Mouse (Mus musculus) lung, postnatal 0 days (tissue): ENCODE measurements around the gene Trpm8. TPM values are rescaled to one million over a fixed set of nuclear protein-coding genes. Genes with fewer than 3 reads are reported as not detected.
A peak's percentile ranks its signal among the peaks of the same experiment; 100 is the strongest.

Experiments used
- ATAC-seq: fragments of 200-750 bp; cut with Nextera tagmentation; 2 replicates; pipeline ENCODE4 v1.8.0; 2017; ENCODE audit warnings: moderate library complexity
- DNase-seq: peaks from one replicate; pipeline ENCODE4 v3.0.0-alpha.2; 2016; ENCODE audit warnings: low spot score
- H3K27ac ChIP-seq: fragments of 300-500 bp; sonication (generic); 2 replicates; pipeline ENCODE4 v1.5.1; 2014; ENCODE audit warnings: antibody characterized with exemption, mild to moderate bottlenecking, low read length, mixed read lengths
- H3K27me3 ChIP-seq: fragments of 300-500 bp; sonication (generic); replicated peaks from 2 replicates; pipeline ENCODE4 v1.6.1; 2014; ENCODE audit warnings: low read length, mixed read lengths; ENCODE audit not compliant: insufficient read depth
- H3K36me3 ChIP-seq: fragments of 300-500 bp; sonication (generic); 2 replicates; pipeline ENCODE4 v1.6.1; 2014; ENCODE audit warnings: low read length, mixed read lengths; ENCODE audit not compliant: insufficient read depth
- H3K4me1 ChIP-seq: fragments of 300-500 bp; sonication (generic); 2 replicates; pipeline ENCODE4 v1.6.1; 2014; ENCODE audit warnings: antibody characterized with exemption, low read depth, low read length, mixed read lengths; ENCODE audit not compliant: insufficient read depth
- H3K4me2 ChIP-seq: fragments of 300-500 bp; sonication (generic); replicated peaks from 2 replicates; pipeline ENCODE4 v1.6.1; 2014; ENCODE audit warnings: low read depth, mild to moderate bottlenecking, low read length, moderate library complexity, mixed read lengths
- H3K4me3 ChIP-seq: fragments of 300-500 bp; sonication (generic); 2 replicates; pipeline ENCODE4 v1.5.1; 2014; ENCODE audit warnings: low read depth, low read length
- H3K9ac ChIP-seq: fragments of 300-500 bp; sonication (generic); replicated peaks from 2 replicates; pipeline ENCODE4 v1.6.1; 2014; ENCODE audit warnings: low read depth, mild to moderate bottlenecking
- H3K9me3 ChIP-seq: fragments of 300-500 bp; sonication (generic); 2 replicates; pipeline ENCODE4 v1.6.1; 2016; ENCODE audit warnings: low read length, mixed read lengths
- CTCF ChIP-seq: IDR thresholded peaks from 2 replicates; pipeline ENCODE4 v1.5.1; 2016; ENCODE audit warnings: antibody characterized with exemption, mild to moderate bottlenecking
- EP300 ChIP-seq: IDR thresholded peaks from 2 replicates; pipeline ENCODE4 v1.6.1; 2016; ENCODE audit warnings: antibody characterized with exemption, mild to moderate bottlenecking, control low read depth
- WGBS: fragments of 180-500 bp; shearing (Covaris S2); extraction: QIAGEN DNeasy Blood & Tissue Kit; methylation state at CpG from one replicate; pipeline ENCODE4 v1.1.7; 2014; 5-methylcytosine and 5-hydroxymethylcytosine counted together
- polyA plus RNA-seq: library from polyadenylated mRNA; unstranded; fragments of >200 nt; fragmentation: Nextera tagmentation; extraction: Ambion mirVana; gene quantifications from 2 replicates; pipeline ENCODE4 v1.2.1, GENCODE M21; 2015

Trpm8 gene
- polyA plus RNA-seq, 1 experiment from 2014 or later: not detected

DNA sequence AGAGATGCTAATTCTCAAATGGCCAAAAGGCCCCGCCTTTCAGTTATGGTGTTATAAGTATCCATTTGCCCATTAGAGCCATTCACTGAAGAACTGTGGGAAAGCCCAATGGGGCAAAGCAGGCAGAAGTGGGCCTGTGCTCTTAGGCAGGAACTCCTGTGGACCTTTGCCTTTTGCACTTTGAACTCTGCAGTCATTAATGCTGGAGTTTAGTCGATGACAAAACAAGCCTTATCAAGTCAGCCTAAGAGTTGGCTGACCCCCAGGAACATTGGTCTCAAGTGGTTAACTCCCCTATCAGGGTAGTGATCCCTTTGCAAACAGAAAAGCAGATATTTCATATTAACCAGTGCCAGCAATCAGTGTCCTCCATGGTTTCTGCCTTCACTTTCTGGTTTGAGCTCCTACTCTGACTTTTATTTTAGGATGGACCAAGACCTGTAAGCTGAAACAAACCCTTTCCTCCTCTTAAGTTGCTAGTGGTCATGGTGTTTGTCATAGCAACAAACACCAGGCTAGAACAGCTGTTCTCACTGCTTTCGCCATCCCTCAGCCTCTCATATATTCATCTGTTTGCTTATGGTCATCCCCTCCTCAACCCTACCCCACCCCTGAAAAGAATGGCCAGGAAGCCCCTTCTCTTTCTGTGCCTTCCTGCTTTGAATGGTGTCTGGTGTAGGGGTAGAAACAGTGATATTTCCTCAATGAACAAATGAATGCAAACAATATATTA lies 10.8 kb downstream of the Trpm8 start:
- WGBS: 34% methylated on average over 3 of the region's 3 CpGs
- TF ChIP-seq CTCF: no peak
- no peak for TF ChIP-seq EP300
- Histone ChIP-seq H3K4me2 (no peak overlapping the region), H3K9ac (no peak overlapping the region), H3K4me1 (no peaks in the 10 kb centered on the region), H3K9me3 (peaks cover 25% of the 10 kb centered on the region), H3K4me3 (no peak overlapping the region), H3K27me3 (no peaks in the 10 kb centered on the region), H3K36me3 (no peaks in the 10 kb centered on the region), H3K27ac (no peak overlapping the region)
- no peak for DNase-seq
- 0 out of 2 replicates have a peak, but pooled peaks have one; percentile 1 for ATAC-seq

DNA sequence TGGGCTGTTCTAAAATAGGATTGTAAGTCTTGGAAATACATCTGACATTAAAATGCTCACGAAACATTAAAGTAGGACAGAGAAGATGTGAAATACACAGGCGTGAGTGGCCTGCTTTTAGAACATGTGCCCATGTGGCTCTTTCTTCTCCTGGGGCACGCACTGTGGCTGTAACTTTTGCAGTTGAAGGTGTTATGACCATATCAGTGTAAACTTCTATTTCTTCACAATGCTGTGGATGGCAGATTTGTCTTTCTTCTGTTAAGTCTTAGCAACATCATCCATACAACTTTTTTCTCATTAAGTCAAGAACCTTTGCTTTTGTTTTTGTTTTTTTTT lies 11.3 kb downstream of the Trpm8 start:
- Histone ChIP-seq H3K4me2 (no peak overlapping the region), H3K27ac (no peak overlapping the region), H3K9me3 (peaks cover 22% of the 10 kb centered on the region), H3K27me3 (no peaks in the 10 kb centered on the region), H3K4me3 (no peak overlapping the region), H3K36me3 (no peaks in the 10 kb centered on the region), H3K4me1 (no peaks in the 10 kb centered on the region), H3K9ac (no peak overlapping the region)
- 67% methylated on average over 3 of the region's 3 CpGs for WGBS
- TF ChIP-seq CTCF (no peak), EP300 (no peak)
- DNase-seq (no peak), ATAC-seq (no peak)

DNA sequence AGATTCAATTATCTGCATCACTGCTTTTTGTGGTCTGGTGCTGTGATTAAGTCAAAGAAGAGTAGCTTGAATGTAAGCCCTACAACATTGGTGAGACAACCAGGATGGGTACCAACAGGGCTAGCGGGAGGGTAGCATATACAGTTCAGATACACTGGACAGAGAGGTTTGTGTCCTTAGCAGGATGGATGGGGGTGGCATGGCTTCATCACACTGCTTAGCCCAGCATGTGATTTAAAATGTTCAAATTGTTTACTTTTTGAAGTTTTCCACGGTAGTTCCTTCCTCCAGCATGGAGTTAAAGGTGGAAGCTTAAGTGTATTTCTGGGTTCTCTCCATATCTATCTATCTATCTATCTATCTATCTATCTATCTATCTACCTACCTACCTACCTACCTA lies 11.7 kb downstream of the Trpm8 start:
- H3K27me3 ChIP-seq: no peaks in the 10 kb centered on the region
- peaks cover 18% of the 10 kb centered on the region for H3K9me3 ChIP-seq
- DNase-seq (no peak), ATAC-seq (no peak)
- no peak for TF ChIP-seq CTCF
- TF ChIP-seq EP300: no peak
- no peaks in the 10 kb centered on the region for H3K4me1 ChIP-seq
- WGBS: 46% methylated on average over 2 of the region's 2 CpGs
- no peak overlapping the region for H3K4me2 ChIP-seq
- no peak overlapping the region for H3K4me3 ChIP-seq
- H3K27ac ChIP-seq: no peak overlapping the region
- H3K9ac ChIP-seq: no peak overlapping the region
- H3K36me3 ChIP-seq: no peaks in the 10 kb centered on the region

DNA sequence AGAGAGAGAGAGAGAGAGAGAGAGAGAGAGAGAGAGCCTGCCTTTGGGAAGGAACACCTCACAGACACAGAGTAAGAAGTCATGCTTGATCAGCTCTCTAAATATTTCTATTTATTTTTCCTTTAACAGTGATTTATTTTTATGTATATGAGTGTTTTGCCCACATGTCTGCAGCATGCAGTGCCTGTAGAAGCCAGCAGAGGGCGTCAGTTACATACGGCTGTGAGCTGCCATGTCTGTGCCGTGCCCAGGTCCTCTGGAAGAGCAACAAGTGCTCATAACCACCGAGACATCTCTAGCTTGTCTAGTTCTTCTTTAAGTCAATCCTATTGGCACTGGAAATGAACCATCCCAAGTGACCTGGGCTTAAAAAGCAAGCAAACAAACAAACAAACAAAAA lies 12.5 kb downstream of the Trpm8 start:
- H3K36me3 ChIP-seq: no peaks in the 10 kb centered on the region
- no peak for TF ChIP-seq EP300
- peak; percentile 67 for TF ChIP-seq CTCF
- WGBS: 41% methylated on average over 4 of the region's 4 CpGs
- H3K9me3 ChIP-seq: peaks cover 14% of the 10 kb centered on the region
- no peaks in the 10 kb centered on the region for H3K4me1 ChIP-seq
- ATAC-seq (no peak), DNase-seq (no peak)
- H3K4me3 ChIP-seq: no peak overlapping the region
- H3K27ac ChIP-seq: no peak overlapping the region
- no peaks in the 10 kb centered on the region for H3K27me3 ChIP-seq
- H3K9ac ChIP-seq: no peak overlapping the region
- H3K4me2 ChIP-seq: no peak overlapping the region

DNA sequence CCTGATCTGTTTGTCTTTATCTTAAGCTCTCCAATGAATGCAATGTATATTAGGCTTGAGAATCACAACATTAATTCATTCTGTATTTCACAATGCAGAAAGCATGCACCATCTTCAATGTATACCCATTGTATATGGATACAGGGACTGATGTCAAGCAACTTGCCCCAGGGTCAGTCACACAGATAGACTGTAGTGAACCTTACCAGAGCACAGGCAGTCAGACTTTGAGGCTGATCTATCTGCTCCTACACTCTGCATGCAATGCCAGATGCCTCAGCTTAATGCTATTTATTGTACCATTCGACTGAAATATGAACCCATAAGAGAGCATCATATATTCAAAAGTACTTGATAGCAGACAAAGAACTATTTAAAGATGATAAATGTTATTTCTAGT lies 13.1 kb downstream of the Trpm8 start:
- no peaks in the 10 kb centered on the region for H3K36me3 ChIP-seq
- H3K4me2 ChIP-seq: no peak overlapping the region
- no peaks in the 10 kb centered on the region for H3K4me1 ChIP-seq
- H3K9me3 ChIP-seq: peaks cover 12% of the 10 kb centered on the region
- 54% methylated on average over 1 of the region's 1 CpGs for WGBS
- no peaks in the 10 kb centered on the region for H3K27me3 ChIP-seq
- no peak overlapping the region for H3K9ac ChIP-seq
- no peak overlapping the region for H3K27ac ChIP-seq
- TF ChIP-seq EP300 (no peak), CTCF (no peak)
- no peak for DNase-seq
- no peak for ATAC-seq
- no peak overlapping the region for H3K4me3 ChIP-seq

DNA sequence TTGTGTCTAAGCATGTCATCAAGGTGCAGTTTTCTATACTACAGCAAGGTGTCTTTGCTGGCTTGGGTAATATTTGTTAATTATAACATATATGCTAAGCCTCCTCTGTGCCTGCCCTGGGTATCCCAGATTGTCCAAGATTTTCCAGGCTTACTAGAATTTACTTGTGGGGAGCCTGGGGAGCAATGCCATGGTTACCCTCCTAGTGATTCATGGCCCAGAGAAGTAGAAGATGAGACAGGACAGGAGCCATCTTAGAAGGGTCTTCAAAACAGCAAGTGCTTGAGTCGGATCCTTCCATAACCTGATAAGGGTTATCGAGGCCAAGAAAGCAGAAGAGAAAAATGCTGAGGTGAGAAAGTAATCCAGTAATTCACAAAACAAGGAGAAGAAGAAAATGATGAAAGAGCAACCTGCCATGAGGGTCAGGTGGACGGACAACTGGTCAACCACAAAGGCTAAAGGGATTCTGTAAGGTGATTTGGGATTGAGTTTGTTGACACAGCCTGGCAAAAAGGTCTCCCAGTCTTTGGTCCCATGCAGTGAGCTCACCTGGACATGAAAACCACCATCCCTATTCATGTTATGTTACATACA lies 14.0 kb downstream of the Trpm8 start:
- 57% methylated on average over 3 of the region's 3 CpGs for WGBS
- no peaks in the 10 kb centered on the region for H3K36me3 ChIP-seq
- H3K27me3 ChIP-seq: no peaks in the 10 kb centered on the region
- no peak overlapping the region for H3K4me2 ChIP-seq
- H3K4me1 ChIP-seq: no peaks in the 10 kb centered on the region
- DNase-seq: no peak
- no peak overlapping the region for H3K9ac ChIP-seq
- no peak overlapping the region for H3K27ac ChIP-seq
- peaks cover 8% of the 10 kb centered on the region for H3K9me3 ChIP-seq
- TF ChIP-seq EP300 (no peak), CTCF (no peak)
- ATAC-seq: no peak
- H3K4me3 ChIP-seq: no peak overlapping the region
